Mouse (Mus musculus): Measurements from ENCODE around the gene Fbp1. TPM values are rescaled to one million over a fixed set of nuclear protein-coding genes. Genes with fewer than 3 reads are reported as not detected.
A peak's percentile ranks its signal among the peaks of the same experiment; 100 is the strongest.
"Not testable (repeated sequence)": the region's sequence is repeated elsewhere in the genome, so short reads cannot be mapped to it uniquely, and the experiment has no call there.

Fbp1 gene
- total RNA-seq, 4 experiments from 2014 or later, result 0.27 TPM; not detected in 3

GRCm38 (mm10) chr13:62854666-62855065 is 33.4 kb downstream of the Fbp1 start:
- peak; percentile 14 to 61 for DNase-seq (ENCODE audit: low spot score in 2 of 2)

GRCm38 (mm10) chr13:62833341-62833740 is 54.7 kb downstream of the Fbp1 start:
- DNase-seq (ENCODE audit: low spot score in 2 of 2), result no peak

GRCm38 (mm10) chr13:62832239-62832638 is 55.8 kb downstream of the Fbp1 start:
- no peak for DNase-seq (ENCODE audit: low spot score in 2 of 2)

- DNase-seq (ENCODE audit: low spot score in 2 of 2), result not testable (repeated sequence)
Measured at GRCm38 (mm10) chr13:62815705-62816104, 72.4 kb downstream of the Fbp1 start.

Other genes with a start within 250 kb of the Fbp1 start
- 10 to 100 TPM; 11.6 to 18.1 (median 15.5) TPM for gene Platr25, start 127.6 kb downstream of the Fbp1 start, total RNA-seq (2022)
- gene Gm5141, start 102.5 kb downstream of the Fbp1 start, total RNA-seq (2022), result 1 to 10 TPM; 6.5 to 9.4 (median 8.1) TPM
- not detected for gene Fbp2, start 29.9 kb downstream of the Fbp1 start, total RNA-seq (2022)
- gene 2010111I01Rik, start 76.6 kb upstream of the Fbp1 start, total RNA-seq (2022), result 100 to 1,000 TPM in 1 of 4 experiments, 10 to 100 TPM in 3; 91.6 to 105 (median 95.4) TPM